Mouse (Mus musculus): ENCODE measurements around the gene Zc3h18. TPM values are rescaled to one million over a fixed set of nuclear protein-coding genes. Genes with fewer than 3 reads are reported as not detected.

Gene Zc3h18
- polyA plus RNA-seq, 1 experiment from 2014 or later: 59.2 TPM

GRCm38 (mm10) chr8:122338852-122339251 lies 37.6 kb upstream of the Zc3h18 start:
- Histone ChIP-seq H3K27ac (no peak overlapping the region), H3K4me3 (no peak overlapping the region), H3K27me3 (peaks cover 87% of the 10 kb centered on the region), H3K9ac (no peak overlapping the region), H3K4me2 (replicated peaks) (no peak overlapping the region), H3K4me1 (peaks cover 39% of the 10 kb centered on the region), H3K9me3 (no peaks in the 10 kb centered on the region), H3K36me3 (peaks cover 4% of the 10 kb centered on the region; the same call in 1 of the 2 replicates)
- ATAC-seq (ENCODE audit: low FRiP score, low read depth): no peak
- 52% methylated on average over 6 of the region's 6 CpGs for WGBS

GRCm38 (mm10) chr8:122340761-122341160 lies 35.6 kb upstream of the Zc3h18 start:
- H3K4me1 ChIP-seq: peaks cover 44% of the 10 kb centered on the region
- ATAC-seq (ENCODE audit: low FRiP score, low read depth): no peak
- H3K4me2 ChIP-seq (replicated peaks): no peak overlapping the region
- no peaks in the 10 kb centered on the region for H3K9me3 ChIP-seq
- 74% methylated on average over 3 of the region's 3 CpGs for WGBS
- H3K27me3 ChIP-seq: peaks cover 83% of the 10 kb centered on the region
- H3K27ac ChIP-seq: no peak overlapping the region
- no peak overlapping the region for H3K9ac ChIP-seq
- no peaks in the 10 kb centered on the region for H3K36me3 ChIP-seq
- H3K4me3 ChIP-seq: no peak overlapping the region

DNA sequence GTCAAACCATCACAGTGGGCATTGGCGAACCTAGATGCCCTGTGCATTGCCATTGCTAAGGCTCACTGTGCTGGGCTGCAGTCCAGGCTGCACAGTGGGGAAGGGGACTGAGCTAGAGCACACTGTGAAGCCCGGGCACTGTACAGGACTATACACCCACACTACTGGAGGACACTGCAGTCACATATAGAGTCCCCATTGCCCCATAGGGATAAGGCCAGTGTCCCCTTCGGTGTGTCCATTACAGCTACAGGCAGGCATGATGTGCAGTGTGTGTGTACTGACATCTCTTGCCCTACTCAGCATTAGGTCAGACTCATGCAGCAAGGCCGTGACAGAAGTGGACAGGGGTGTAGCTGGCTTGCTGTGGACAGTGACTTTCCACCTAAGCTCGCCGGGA lies 34.6 kb upstream of the Zc3h18 start:
- peak overlapping the region; percentile 13; the same call in 1 of the 2 replicates for H3K9ac ChIP-seq
- peaks cover 38% of the 10 kb centered on the region for H3K4me1 ChIP-seq
- H3K4me2 ChIP-seq (replicated peaks): no peak overlapping the region
- H3K9me3 ChIP-seq: no peaks in the 10 kb centered on the region
- 87% methylated on average over 6 of the region's 6 CpGs for WGBS
- peaks cover 73% of the 10 kb centered on the region for H3K27me3 ChIP-seq
- H3K36me3 ChIP-seq: no peaks in the 10 kb centered on the region
- H3K4me3 ChIP-seq: no peak overlapping the region
- H3K27ac ChIP-seq: no peak overlapping the region; the same call in 1 of the 2 replicates
- ATAC-seq (ENCODE audit: low FRiP score, low read depth): no peak

DNA sequence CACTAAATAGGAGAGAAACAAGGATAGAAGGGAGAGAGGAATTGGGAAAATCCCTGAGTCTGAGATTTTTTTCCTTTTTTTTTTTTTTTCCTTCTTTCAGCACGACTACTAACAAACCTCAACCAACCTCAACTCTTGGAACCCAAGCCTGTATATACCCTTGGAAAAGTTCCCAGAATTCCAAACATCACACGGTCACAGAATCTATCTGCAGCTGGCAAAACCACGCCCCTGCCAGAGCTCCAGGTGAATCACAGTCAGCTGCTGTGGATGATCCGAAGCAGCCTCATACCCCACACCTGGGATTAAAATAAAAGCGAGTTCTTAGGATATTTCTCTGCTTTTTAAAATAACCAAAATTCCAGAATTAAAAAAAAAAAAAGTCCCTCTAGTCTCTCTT lies 34.0 kb upstream of the Zc3h18 start:
- peak overlapping the region; percentile 54; the same call in 1 of the 2 replicates for H3K9ac ChIP-seq
- H3K4me3 ChIP-seq: no peak overlapping the region
- peaks cover 68% of the 10 kb centered on the region for H3K27me3 ChIP-seq
- no peak overlapping the region; the same call in 1 of the 2 replicates for H3K4me2 ChIP-seq (replicated peaks)
- H3K27ac ChIP-seq: no peak overlapping the region
- 32% methylated on average over 5 of the region's 5 CpGs for WGBS
- ATAC-seq (ENCODE audit: low FRiP score, low read depth): no peak
- peaks cover 35% of the 10 kb centered on the region for H3K4me1 ChIP-seq
- no peaks in the 10 kb centered on the region for H3K9me3 ChIP-seq
- H3K36me3 ChIP-seq: no peaks in the 10 kb centered on the region

DNA sequence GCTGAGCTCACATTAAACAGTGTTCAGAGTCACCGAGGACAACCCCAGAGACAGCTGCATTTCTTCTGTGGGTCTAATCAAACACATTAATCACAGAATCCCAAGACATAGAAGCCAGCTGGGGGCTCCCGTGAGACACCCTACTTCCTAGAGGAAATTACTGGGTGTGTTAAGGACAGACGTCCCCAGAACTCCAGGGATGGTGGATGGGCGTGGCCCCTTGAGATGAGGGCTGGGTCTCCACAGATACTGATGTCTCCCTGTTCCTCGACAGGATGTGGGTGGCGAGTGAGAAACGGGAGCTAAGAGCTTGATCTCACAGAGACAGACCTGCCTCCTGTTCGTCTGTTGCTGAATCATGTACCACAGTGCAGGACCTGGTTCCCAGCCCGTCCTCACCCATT lies 33.6 kb upstream of the Zc3h18 start:
- H3K27ac ChIP-seq: 0 out of 2 replicates have a peak overlapping the region, but pooled peaks have one; percentile 3
- no peaks in the 10 kb centered on the region for H3K9me3 ChIP-seq
- H3K36me3 ChIP-seq: no peaks in the 10 kb centered on the region
- peaks cover 63% of the 10 kb centered on the region for H3K27me3 ChIP-seq
- H3K9ac ChIP-seq: peak overlapping the region; percentile 54; the same call in 1 of the 2 replicates
- peaks cover 35% of the 10 kb centered on the region for H3K4me1 ChIP-seq
- 2% methylated on average over 9 of the region's 9 CpGs for WGBS
- no peak for ATAC-seq (ENCODE audit: low FRiP score, low read depth)
- peak overlapping the region; percentile 69 for H3K4me2 ChIP-seq (replicated peaks)
- peak overlapping the region; percentile 37 for H3K4me3 ChIP-seq

DNA sequence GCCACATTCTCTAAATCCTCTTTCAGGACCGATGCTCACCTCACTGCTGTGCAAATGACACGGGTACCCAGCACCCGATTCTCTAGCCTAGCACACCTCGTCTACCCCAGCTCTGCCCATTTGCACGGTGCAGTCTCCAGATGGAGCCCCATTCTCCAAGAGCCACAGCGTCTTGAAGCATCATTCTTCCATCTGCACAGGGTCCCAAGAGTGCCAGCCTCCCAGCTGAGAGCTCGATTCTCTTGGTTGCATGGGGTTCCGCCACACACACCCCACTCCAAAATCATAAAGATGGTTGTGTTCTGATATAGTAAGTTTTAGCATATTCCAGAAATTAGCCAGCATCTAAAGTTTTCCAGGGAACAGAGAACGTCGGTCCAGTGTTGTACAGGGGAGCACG lies 33.1 kb upstream of the Zc3h18 start:
- Histone ChIP-seq H3K4me2 (replicated peaks) (peak overlapping the region; percentile 69), H3K4me3 (peak overlapping the region; percentile 37), H3K36me3 (no peaks in the 10 kb centered on the region), H3K9me3 (no peaks in the 10 kb centered on the region), H3K27me3 (peaks cover 58% of the 10 kb centered on the region), H3K4me1 (peaks cover 35% of the 10 kb centered on the region), H3K27ac (peak overlapping the region; percentile 3; the same call in 1 of the 2 replicates), H3K9ac (peak overlapping the region; percentile 54)
- 6% methylated on average over 11 of the region's 11 CpGs for WGBS
- ATAC-seq (ENCODE audit: low FRiP score, low read depth): no peak

DNA sequence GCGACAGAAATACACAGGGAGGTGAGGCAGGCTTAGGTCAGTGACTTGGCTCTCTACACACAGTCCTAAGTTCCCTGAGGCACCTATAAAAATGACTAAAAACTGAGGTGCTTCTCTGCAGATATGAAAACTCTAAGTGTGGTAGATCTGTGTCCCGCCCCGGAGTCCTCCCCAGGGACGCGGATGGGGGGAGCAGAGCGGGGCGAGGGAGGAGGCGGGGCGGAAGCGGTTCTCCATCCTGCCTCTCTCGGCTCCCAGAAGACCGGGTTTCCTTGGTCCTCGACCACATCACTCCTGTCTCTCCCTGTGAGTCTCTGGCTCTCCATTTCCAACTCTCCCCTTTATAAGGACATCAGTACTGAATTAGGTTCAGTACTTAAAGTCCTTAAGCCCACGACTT lies 32.7 kb upstream of the Zc3h18 start:
- Histone ChIP-seq H3K4me3 (peak overlapping the region; percentile 37), H3K9ac (peak overlapping the region; percentile 54), H3K9me3 (no peaks in the 10 kb centered on the region), H3K4me1 (peaks cover 35% of the 10 kb centered on the region), H3K27me3 (peaks cover 54% of the 10 kb centered on the region), H3K4me2 (replicated peaks) (peak overlapping the region; percentile 69), H3K27ac (peak overlapping the region; percentile 3; the same call in 1 of the 2 replicates), H3K36me3 (no peaks in the 10 kb centered on the region)
- peak; percentile 11; the same call in 1 of the 2 replicates for ATAC-seq (ENCODE audit: low FRiP score, low read depth)
- 0% methylated on average over 14 of the region's 14 CpGs for WGBS

DNA sequence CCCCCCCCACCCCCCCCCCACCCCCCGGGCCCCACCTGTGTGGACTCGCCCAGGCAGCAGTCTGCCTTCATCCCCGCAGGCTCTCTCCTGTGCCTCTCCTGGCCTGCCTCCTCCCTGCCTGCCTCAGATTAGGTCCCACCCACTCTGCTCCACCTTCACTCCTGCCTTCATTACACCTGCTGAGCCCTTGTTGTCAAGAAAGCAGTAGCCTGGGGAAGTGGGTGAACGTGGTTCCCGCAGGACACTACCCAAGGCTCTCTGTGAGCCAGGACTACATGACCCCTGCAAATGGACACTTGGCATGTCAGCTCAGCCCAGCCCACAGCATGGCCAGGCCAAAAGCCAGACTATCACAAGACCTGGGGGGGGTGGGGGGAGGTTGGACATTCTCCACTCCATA lies 32.2 kb upstream of the Zc3h18 start:
- H3K4me3 ChIP-seq: no peak overlapping the region; the same call in 1 of the 2 replicates

DNA sequence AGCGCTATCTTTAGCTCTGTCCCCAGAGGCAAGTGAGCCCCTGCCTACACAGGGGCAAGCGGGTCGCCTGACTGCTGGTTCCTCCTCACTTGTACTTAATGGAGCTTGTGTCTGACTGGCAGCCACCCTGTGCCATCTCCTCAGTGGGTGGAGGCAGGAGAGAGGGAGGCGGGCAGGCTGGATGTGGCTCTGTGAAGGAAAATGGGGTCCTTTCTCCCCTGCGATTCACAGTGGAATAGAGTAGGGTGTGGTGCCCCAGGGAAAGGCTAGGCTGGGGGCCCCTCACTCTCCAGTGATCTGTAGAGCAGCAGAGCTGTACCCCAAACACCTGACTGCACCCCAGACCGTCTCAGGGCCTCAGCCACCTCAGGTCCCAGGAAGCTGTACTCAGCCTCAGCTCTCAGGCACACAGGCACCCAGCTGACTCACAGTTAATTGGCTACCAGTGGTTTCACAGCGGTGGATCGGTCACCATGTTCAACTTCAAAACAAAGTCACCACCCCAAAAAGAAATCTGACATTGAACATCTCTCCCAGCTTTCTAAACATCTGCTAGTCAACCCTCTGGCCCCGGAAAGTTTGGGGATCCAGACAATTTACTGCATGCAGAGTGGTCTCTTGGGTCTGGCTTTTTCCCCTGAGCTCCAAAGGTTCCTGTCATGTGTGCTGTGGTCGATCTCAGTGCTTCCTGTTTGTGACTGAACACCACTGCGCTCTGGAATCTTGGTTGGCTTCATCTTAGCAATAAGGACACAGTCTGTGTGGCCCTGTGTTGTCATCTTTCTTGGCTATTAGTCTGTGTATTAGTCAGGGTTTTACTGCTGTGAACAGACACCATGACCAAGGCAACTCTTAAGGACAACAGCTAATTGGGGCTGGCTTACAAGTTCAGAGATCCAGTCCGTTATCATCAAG lies 31.0 kb upstream of the Zc3h18 start:
- 56% methylated on average over 12 of the region's 12 CpGs for WGBS
- peaks cover 51% of the 10 kb centered on the region for H3K27me3 ChIP-seq
- no peaks in the 10 kb centered on the region for H3K36me3 ChIP-seq
- no peaks in the 10 kb centered on the region for H3K9me3 ChIP-seq
- H3K4me2 ChIP-seq (replicated peaks): no peak overlapping the region
- no peak overlapping the region for H3K27ac ChIP-seq
- H3K9ac ChIP-seq: no peak overlapping the region; the same call in 1 of the 2 replicates
- ATAC-seq (ENCODE audit: low FRiP score, low read depth): no peak
- no peak overlapping the region for H3K4me3 ChIP-seq
- peaks cover 35% of the 10 kb centered on the region for H3K4me1 ChIP-seq

More for the DNA sequence above, 32.2 kb upstream of the Zc3h18 start:
- peak overlapping the region; percentile 69 for H3K4me2 ChIP-seq (replicated peaks)
- H3K4me1 ChIP-seq: peaks cover 35% of the 10 kb centered on the region
- WGBS: 10% methylated on average over 2 of the region's 5 CpGs
- peaks cover 50% of the 10 kb centered on the region for H3K27me3 ChIP-seq
- no peak overlapping the region for H3K9ac ChIP-seq
- peak; percentile 52; the same call in 1 of the 2 replicates for ATAC-seq (ENCODE audit: low FRiP score, low read depth)
- no peaks in the 10 kb centered on the region for H3K36me3 ChIP-seq
- no peak overlapping the region for H3K27ac ChIP-seq
- H3K9me3 ChIP-seq: no peaks in the 10 kb centered on the region

GRCm38 (mm10) chr8:122347811-122348552 lies 28.4 kb upstream of the Zc3h18 start:
- Histone ChIP-seq H3K4me3 (no peak overlapping the region), H3K27me3 (peaks cover 32% of the 10 kb centered on the region), H3K27ac (no peak overlapping the region), H3K4me1 (peaks cover 22% of the 10 kb centered on the region), H3K9ac (no peak overlapping the region), H3K36me3 (no peaks in the 10 kb centered on the region), H3K4me2 (replicated peaks) (no peak overlapping the region), H3K9me3 (no peaks in the 10 kb centered on the region)
- ATAC-seq (ENCODE audit: low FRiP score, low read depth): no peak
- WGBS: 71% methylated on average over 5 of the region's 5 CpGs

DNA sequence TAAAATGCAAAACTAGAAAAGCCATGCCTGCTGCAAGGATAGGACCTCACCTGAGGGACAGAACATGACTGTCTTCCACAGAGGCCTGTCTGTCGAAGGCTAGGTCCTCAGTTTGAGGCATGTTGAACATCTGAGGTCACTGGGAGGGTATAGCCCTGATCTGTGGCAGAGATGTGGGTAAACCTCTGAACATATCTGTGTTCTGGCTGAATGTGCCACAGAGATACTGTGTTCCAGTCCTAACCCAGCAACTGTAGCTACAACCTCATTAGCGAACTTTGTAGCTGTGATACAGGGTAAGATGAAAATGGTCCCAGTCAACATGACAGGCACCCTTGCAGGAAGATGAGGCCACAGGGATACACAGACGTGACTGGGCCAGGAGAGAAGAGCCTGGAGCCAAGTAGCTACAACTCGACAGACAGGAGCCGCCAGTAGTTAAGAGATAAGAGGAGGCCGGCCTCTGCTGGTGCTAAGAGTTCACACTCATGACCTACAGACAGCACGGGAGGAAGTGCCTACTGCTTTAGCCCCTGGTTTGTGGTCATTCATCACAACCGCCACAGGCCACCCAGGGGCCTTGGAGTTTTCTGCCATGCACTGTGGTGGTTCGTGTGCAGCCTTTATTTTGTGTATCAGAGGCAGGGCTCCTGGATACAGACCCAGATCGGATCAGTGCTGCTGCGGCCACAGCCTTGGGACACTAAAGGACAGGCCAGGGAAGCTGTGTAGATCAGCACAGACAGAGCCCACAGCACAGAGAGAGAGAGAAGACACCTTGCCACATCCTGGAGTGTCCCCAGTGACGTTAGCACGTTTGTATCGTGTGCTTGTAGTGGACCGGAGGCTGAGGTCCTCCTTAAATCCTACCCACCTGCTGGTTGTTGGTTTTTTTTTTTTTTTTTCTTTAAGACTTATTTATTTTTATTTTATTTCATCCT lies 26.8 kb upstream of the Zc3h18 start:
- Histone ChIP-seq H3K4me1 (peaks cover 7% of the 10 kb centered on the region; the same call in 1 of the 2 replicates), H3K9ac (no peak overlapping the region), H3K4me3 (no peak overlapping the region), H3K9me3 (no peaks in the 10 kb centered on the region), H3K27me3 (peaks cover 21% of the 10 kb centered on the region), H3K27ac (no peak overlapping the region), H3K36me3 (no peaks in the 10 kb centered on the region), H3K4me2 (replicated peaks) (no peak overlapping the region)
- 27% methylated on average over 15 of the region's 15 CpGs for WGBS
- ATAC-seq (ENCODE audit: low FRiP score, low read depth): no peak
